Mouse (Mus musculus) neural tube, embryonic 12.5 days (tissue): ENCODE results near the gene Ipp. TPM values are rescaled to one million over a fixed set of nuclear protein-coding genes. Genes with fewer than 3 reads are reported as not detected.

Experiments
- polyA plus RNA-seq: library from polyadenylated mRNA; unstranded; fragments of >200 nt; fragmentation: Nextera tagmentation; extraction: Ambion mirVana; gene quantifications from 2 replicates; pipeline ENCODE4 v1.2.1, GENCODE M21; 2016

Ipp gene
- polyA plus RNA-seq, 1 experiment from 2014 or later, result 14.7 TPM

Other genes with a start within 250 kb of the Ipp start
- gene Mast2, start 43.4 kb upstream of the Ipp start, polyA plus RNA-seq, result 28.3 and 34.5 TPM in 2 replicates
- gene Tmem69, start 48.4 kb downstream of the Ipp start, polyA plus RNA-seq, result 28.4 and 30.2 TPM in 2 replicates
- gene Gpbp1l1, start 50.1 kb downstream of the Ipp start, polyA plus RNA-seq, result 19.5 and 20.8 TPM in 2 replicates
- 3.5 and 3.8 TPM in 2 replicates for gene Ccdc17, start 89.1 kb downstream of the Ipp start, polyA plus RNA-seq
- gene Nasp, start 120.4 kb downstream of the Ipp start, polyA plus RNA-seq, result 172 and 173 TPM in 2 replicates
- gene Akr1a1, start 144.1 kb downstream of the Ipp start, polyA plus RNA-seq, result 583 and 599 TPM in 2 replicates
- 660 and 722 TPM in 2 replicates for gene Prdx1, start 178.0 kb downstream of the Ipp start, polyA plus RNA-seq
- 28.0 and 30.9 TPM in 2 replicates for gene Mmachc, start 200.9 kb downstream of the Ipp start, polyA plus RNA-seq
- gene Ccdc163, start 201.0 kb downstream of the Ipp start, polyA plus RNA-seq, result 22.0 and 23.5 TPM in 2 replicates
- 6.4 and 6.5 TPM in 2 replicates for gene Tesk2, start 213.4 kb downstream of the Ipp start, polyA plus RNA-seq